Mouse (Mus musculus) neural tube, embryonic 15.5 days (tissue): ENCODE data around the gene Patl2. TPM values are rescaled to one million over a fixed set of nuclear protein-coding genes. Genes with fewer than 3 reads are reported as not detected.

Experiments used
- ATAC-seq: fragments of 200-750 bp; cut with Nextera tagmentation; 2 replicates; pipeline ENCODE4 v1.8.0; 2017; ENCODE audit warnings: mild to moderate bottlenecking, moderate TSS enrichment, moderate library complexity; ENCODE audit not compliant: low FRiP score
- H3K27ac ChIP-seq: fragments of 300-500 bp; sonication (generic); replicated peaks from 2 replicates; pipeline ENCODE4 v1.5.1; 2015; ENCODE audit warnings: mild to moderate bottlenecking, inconsistent platforms
- H3K27me3 ChIP-seq: fragments of 300-500 bp; sonication (generic); replicated peaks from 2 replicates; pipeline ENCODE4 v1.6.1; 2015; ENCODE audit warnings: inconsistent platforms
- H3K36me3 ChIP-seq: fragments of 300-500 bp; sonication (generic); 2 replicates; pipeline ENCODE4 v1.6.1; 2015; ENCODE audit warnings: inconsistent platforms
- H3K4me1 ChIP-seq: fragments of 300-500 bp; sonication (generic); 2 replicates; pipeline ENCODE4 v1.6.1; 2015; ENCODE audit warnings: inconsistent platforms
- H3K4me2 ChIP-seq: fragments of 300-500 bp; sonication (generic); 2 replicates; pipeline ENCODE4 v1.6.1; 2015; ENCODE audit warnings: inconsistent platforms, mild to moderate bottlenecking, moderate library complexity
- H3K4me3 ChIP-seq: fragments of 300-500 bp; sonication (generic); replicated peaks from 2 replicates; pipeline ENCODE4 v1.5.1; 2015; ENCODE audit warnings: mild to moderate bottlenecking, inconsistent platforms
- H3K9ac ChIP-seq: fragments of 300-500 bp; sonication (generic); replicated peaks from 2 replicates; pipeline ENCODE4 v1.6.1; 2015; ENCODE audit warnings: mild to moderate bottlenecking, inconsistent platforms
- H3K9me3 ChIP-seq: fragments of 300-500 bp; sonication (generic); replicated peaks from 2 replicates; pipeline ENCODE4 v1.6.1; 2016; ENCODE audit warnings: inconsistent platforms
- WGBS: fragments of 180-500 bp; shearing (Covaris S2); methylation state at CpG from one replicate; pipeline ENCODE4 v1.1.7; 2015; ENCODE audit warnings: mixed read lengths; 5-methylcytosine and 5-hydroxymethylcytosine counted together
- polyA plus RNA-seq: library from polyadenylated mRNA; unstranded; fragments of >200 nt; fragmentation: Nextera tagmentation; extraction: Ambion mirVana; gene quantifications from 2 replicates; pipeline ENCODE4 v1.2.1, GENCODE M21; 2015

Gene Patl2
- polyA plus RNA-seq, 1 experiment from 2014 or later: not detected

DNA sequence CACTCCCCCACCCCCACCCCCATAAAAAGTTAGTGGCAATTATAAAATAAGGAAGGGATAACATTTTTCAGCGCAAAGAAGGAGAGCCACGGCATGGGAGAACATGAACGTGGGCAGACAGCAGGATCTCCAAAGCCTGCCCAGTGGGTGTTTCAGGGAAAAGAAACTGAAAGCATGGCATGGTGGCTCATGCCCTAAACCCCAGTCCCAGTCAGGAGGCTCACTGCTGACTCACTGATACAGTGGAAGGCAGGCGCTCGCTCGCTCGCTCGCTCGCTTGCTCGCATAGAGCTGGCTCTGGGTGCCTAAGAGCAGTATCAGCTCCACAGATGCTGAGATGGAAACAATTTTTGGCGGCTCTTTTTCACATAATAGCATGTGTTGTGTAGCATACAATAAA is 21.7 kb downstream of the Patl2 start:
- Histone ChIP-seq H3K4me3 (no peak overlapping the region), H3K27me3 (no peaks in the 10 kb centered on the region), H3K9ac (no peak overlapping the region), H3K27ac (no peak overlapping the region), H3K9me3 (no peaks in the 10 kb centered on the region), H3K4me2 (no peak overlapping the region), H3K4me1 (no peaks in the 10 kb centered on the region), H3K36me3 (no peaks in the 10 kb centered on the region)
- WGBS: 86% methylated on average over 11 of the region's 11 CpGs
- ATAC-seq: no peak

DNA sequence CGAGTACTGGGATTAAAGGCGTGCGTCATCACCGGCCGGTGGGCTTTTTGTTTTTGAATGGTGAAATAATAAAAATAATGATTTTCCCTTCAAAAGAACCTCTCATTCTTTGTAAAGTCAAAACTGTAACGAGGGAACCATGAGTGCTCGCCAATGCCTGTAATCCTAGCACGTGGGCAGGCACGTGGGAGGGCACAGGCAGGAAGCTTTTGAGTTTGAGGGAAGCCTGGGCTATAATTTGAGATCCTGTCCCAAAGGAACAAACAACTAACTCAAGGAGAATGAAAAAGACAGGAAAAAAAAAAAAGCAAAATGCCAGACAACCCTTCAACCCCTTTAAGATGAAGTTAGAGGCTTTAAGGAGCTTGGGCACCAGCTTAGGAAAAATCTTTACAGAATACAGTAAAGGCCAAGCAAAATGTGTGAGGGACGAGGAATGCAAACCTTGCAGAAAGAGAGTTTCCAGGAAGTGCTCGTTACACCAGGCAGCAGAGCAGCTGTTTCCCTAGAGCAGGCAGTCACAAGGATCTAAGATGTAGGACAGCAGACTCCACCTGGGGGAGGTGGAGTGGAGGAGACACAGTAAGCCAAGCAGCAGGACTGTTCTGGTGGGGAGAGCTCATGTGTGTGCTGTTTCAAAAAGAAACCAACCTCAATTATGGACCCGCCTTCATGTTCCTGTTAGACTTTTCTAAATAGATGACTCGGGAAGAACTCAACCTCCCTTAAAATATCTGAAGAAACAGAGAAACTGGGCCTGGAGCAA is 22.4 kb downstream of the Patl2 start:
- no peaks in the 10 kb centered on the region for H3K27me3 ChIP-seq
- 84% methylated on average over 13 of the region's 13 CpGs for WGBS
- no peak for ATAC-seq

DNA sequence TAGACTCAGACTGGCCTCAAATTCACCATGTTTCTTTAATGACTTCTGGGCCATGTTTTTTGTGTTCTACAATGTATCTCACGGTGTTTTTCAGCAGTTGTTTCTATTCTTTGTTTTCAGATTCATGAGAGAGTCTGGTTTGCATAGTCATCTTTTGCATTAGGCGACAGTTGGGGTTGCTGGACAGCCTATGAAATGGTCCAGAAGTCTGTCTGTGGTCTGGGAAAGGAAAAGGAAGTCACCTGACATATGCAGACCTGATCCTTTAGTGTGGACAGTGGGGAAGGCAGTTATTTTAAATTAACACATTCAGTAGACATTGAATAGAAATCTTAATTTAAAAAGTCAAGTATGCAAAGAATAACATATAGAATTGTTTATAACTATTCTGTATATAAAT is 23.5 kb downstream of the Patl2 start:
- Histone ChIP-seq H3K36me3 (no peaks in the 10 kb centered on the region), H3K4me3 (no peak overlapping the region), H3K27me3 (no peaks in the 10 kb centered on the region), H3K4me2 (no peak overlapping the region), H3K9ac (no peak overlapping the region), H3K4me1 (no peaks in the 10 kb centered on the region), H3K9me3 (no peaks in the 10 kb centered on the region), H3K27ac (no peak overlapping the region)
- ATAC-seq: no peak
- 81% methylated on average over 2 of the region's 2 CpGs for WGBS

More for the DNA sequence above, 22.4 kb downstream of the Patl2 start:
- Histone ChIP-seq H3K4me2 (no peak overlapping the region), H3K9ac (no peak overlapping the region), H3K4me3 (no peak overlapping the region), H3K27ac (no peak overlapping the region), H3K36me3 (no peaks in the 10 kb centered on the region), H3K9me3 (no peaks in the 10 kb centered on the region), H3K4me1 (no peaks in the 10 kb centered on the region)

DNA sequence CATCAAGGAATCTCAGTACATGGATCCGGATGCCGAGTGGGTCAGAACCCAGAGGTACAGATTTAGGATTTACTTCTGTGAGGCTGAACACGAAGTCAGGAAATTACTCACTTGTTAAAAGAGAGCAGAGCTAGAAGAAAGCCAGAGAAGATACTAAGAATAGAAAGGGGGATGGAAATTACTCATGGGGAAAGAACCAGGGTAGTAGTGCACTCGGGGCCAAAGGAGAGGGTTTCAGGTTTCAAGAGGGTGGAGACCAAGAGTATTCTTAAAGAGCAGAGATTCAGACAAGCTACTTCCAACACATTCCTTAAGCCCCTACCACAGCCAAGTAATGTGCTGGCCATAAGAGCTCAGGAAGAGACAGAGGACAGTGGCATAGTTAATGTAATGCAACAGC is 24.4 kb downstream of the Patl2 start:
- no peaks in the 10 kb centered on the region for H3K36me3 ChIP-seq
- no peaks in the 10 kb centered on the region for H3K9me3 ChIP-seq
- H3K9ac ChIP-seq: no peak overlapping the region
- no peak for ATAC-seq
- no peak overlapping the region for H3K4me2 ChIP-seq
- H3K27ac ChIP-seq: no peak overlapping the region
- 34% methylated on average over 4 of the region's 4 CpGs for WGBS
- H3K4me3 ChIP-seq: no peak overlapping the region
- no peaks in the 10 kb centered on the region for H3K4me1 ChIP-seq
- no peaks in the 10 kb centered on the region for H3K27me3 ChIP-seq

DNA sequence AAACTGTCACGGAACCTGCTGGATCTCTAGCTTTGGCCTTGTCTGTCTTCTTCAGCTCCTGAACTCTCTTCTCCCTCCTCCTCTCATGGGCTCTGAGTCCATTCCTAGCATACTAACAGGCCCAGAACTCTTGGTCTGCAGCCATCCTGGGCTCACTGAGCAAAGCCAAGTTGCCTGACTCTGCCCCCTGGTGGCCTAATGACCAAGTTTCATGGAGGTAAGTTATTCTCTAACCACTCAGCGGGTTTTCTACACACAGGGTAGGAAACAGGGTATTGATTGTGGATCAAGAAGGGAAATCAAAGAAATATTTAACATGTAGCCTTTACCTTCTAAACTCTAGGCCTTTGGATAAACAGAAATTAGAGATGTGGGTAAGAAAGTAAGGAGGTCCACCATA is 25.3 kb downstream of the Patl2 start, which contains the start of gene Trim69:
TSS of gene Trim69 (plus strand) at position 21 of the 400 bp plus-strand sequence.
- Histone ChIP-seq H3K4me3 (no peak within 1 kb of the TSS), H3K27ac (no peak within 1 kb of the TSS), H3K27me3 (no peaks in the 10 kb centered on the region), H3K9ac (no peak within 1 kb of the TSS), H3K4me1 (no peaks in the 10 kb centered on the region), H3K9me3 (no peaks in the 10 kb centered on the region), H3K4me2 (no peak within 1 kb of the TSS), H3K36me3 (no peaks in the 10 kb centered on the region)
- 44% methylated on average over 2 of the region's 2 CpGs for WGBS
- 0 out of 2 replicates have a peak, but pooled peaks have one; percentile 50 for ATAC-seq

DNA sequence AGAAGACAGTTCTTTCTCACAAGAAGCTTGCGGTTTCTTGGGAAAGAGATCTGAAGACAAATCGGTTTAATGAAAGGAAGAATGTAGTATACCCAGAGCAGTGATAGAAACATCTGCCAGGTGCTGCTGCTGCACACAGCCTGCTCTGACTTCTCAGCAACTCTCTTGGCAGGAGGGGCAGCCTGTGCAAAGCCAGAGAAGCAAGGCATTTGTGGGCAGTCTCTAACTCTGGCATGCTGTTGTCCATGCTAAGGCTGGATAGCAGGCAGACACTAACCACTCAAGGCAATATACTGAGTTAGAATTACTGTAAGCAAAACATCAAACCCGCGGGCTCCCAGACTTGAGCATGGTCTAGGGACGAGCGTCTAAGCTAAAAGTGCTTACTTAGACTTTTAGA is 26.3 kb downstream of the Patl2 start:
- 79% methylated on average over 6 of the region's 6 CpGs for WGBS
- no peak overlapping the region for H3K27ac ChIP-seq
- no peak for ATAC-seq

DNA sequence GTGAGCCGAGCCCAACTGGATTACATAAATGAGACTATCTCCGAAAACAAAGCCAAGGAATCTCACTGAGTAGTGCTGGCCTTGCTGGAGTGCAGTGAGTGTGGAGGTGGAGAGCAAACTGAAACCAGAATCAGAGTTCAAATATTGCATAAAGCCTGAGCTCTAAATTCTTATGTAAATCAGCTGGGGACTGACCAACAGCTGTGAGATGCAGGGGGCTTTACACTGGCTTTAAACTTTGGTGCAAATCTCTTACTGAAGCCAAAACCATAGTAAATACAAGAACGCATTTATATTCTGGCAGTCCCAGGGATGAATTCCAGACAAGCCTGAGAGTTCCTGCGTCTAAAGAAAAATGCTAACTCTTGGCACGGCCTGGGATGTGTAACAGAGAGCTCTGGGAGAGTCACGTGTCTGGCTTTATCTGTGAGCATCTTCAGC is 27.6 kb downstream of the Patl2 start:
- ATAC-seq: no peak

More for the DNA sequence above, 26.3 kb downstream of the Patl2 start:
- Histone ChIP-seq H3K4me3 (no peak overlapping the region), H3K9ac (no peak overlapping the region), H3K27me3 (no peaks in the 10 kb centered on the region), H3K9me3 (no peaks in the 10 kb centered on the region), H3K36me3 (no peaks in the 10 kb centered on the region), H3K4me2 (no peak overlapping the region), H3K4me1 (no peaks in the 10 kb centered on the region)

DNA sequence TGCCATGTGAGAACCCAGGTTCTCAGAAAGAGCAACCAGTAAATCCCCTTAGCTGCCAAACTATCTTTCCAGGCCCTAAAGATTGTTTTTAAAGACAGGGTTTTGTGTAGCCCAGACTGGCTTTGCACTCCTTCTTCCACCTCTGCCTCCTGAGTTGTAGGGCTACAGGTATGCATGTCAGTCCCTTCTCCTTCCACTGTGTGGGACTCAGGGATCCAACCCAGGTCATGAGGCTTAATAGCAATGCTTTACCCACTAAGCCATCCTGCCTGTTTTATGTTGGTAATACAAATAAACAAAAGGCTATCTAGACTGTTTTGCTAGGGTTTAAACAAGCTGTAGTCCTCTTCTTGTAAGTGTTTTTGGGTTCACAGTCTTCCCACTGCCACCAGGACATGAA is 28.4 kb downstream of the Patl2 start:
- Histone ChIP-seq H3K4me3 (no peak overlapping the region), H3K4me1 (no peaks in the 10 kb centered on the region), H3K36me3 (no peaks in the 10 kb centered on the region), H3K27me3 (no peaks in the 10 kb centered on the region), H3K9me3 (no peaks in the 10 kb centered on the region), H3K27ac (no peak overlapping the region), H3K4me2 (no peak overlapping the region), H3K9ac (no peak overlapping the region)
- ATAC-seq: no peak

More for the DNA sequence above, 27.6 kb downstream of the Patl2 start:
- H3K4me1 ChIP-seq: no peaks in the 10 kb centered on the region
- no peak overlapping the region for H3K9ac ChIP-seq
- no peaks in the 10 kb centered on the region for H3K36me3 ChIP-seq
- no peak overlapping the region for H3K27ac ChIP-seq
- H3K4me3 ChIP-seq: no peak overlapping the region
- no peaks in the 10 kb centered on the region for H3K9me3 ChIP-seq
- WGBS: 65% methylated on average over 6 of the region's 6 CpGs
- no peaks in the 10 kb centered on the region for H3K27me3 ChIP-seq
- H3K4me2 ChIP-seq: no peak overlapping the region

DNA sequence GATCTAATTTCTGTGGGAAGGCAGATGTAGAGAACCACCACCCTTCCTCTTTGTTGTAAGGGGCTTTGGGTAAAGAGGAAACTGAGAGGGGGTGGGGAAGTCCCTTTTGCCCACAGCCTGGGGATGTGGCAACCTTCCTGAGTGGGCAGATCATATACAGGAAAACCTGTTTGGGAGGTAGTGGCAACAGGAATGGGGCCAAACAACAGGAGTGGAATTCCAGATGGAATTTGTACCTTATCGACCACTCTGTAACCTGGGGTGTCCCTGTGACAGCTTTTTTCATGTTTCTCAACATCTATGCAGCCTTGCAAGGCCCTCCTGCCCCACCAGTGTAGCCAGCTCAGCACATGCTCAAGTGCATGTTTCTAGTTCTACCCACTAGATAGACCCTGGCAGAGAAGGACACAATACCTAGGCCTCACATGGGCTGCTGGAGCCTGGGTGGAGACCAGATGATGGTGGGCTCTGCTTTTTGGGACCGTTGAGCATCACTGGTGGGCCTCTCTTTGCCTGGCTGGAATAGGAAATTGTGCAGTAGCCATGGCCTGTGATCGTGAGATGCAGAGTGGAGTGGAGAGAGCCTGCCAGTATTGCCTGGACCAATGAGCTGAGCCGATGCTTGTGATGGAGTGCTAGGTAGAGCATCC is 29.8 kb downstream of the Patl2 start:
- no peak overlapping the region for H3K4me2 ChIP-seq
- 96% methylated on average over 4 of the region's 4 CpGs for WGBS
- no peak for ATAC-seq
- no peaks in the 10 kb centered on the region for H3K9me3 ChIP-seq
- H3K36me3 ChIP-seq: no peaks in the 10 kb centered on the region
- H3K4me1 ChIP-seq: no peaks in the 10 kb centered on the region
- no peaks in the 10 kb centered on the region for H3K27me3 ChIP-seq
- H3K27ac ChIP-seq: no peak overlapping the region
- H3K9ac ChIP-seq: no peak overlapping the region
- no peak overlapping the region for H3K4me3 ChIP-seq

DNA sequence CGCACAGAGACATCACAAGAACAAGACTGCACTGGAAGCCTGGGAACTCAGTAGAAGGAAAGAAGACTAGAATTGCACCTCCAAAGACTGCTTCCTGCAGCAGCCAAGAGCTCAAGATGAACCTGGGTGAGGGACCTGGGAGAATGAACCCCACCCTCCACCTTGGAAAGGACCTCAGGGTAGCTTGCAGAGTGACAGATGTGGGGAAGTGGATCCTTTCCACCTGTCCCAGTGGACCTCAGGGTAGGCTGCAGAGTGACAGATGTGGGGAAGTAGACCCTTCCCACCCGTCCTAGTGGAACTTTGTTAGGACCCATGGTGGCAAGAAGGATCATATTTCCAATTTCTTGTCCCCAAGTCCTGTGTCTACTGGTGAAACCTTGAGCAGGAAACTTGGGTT is 30.7 kb downstream of the Patl2 start:
- no peak for ATAC-seq
- no peaks in the 10 kb centered on the region for H3K36me3 ChIP-seq
- 76% methylated on average over 2 of the region's 2 CpGs for WGBS
- no peak overlapping the region for H3K4me3 ChIP-seq
- no peaks in the 10 kb centered on the region for H3K4me1 ChIP-seq
- no peak overlapping the region for H3K9ac ChIP-seq
- H3K9me3 ChIP-seq: no peaks in the 10 kb centered on the region
- no peak overlapping the region for H3K27ac ChIP-seq
- no peak overlapping the region for H3K4me2 ChIP-seq
- H3K27me3 ChIP-seq: no peaks in the 10 kb centered on the region

DNA sequence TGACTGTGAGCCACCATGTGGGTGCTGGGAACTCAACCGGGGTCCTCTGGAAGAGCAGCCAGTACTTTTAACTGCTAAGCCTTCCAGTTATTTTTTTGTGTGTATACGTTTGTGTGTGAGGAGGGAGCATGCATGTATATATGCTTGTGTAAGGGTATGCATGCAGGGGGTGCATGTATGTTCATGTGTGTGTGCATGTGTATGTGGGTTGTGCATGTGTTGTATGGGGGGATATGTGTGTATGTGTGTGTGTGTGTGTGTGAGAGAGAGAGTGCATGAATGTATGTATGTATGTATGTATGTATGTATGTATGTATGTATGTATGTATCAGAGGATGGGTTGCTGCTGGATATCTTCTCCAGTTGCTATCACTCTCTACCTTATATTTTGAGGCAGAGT is 31.5 kb downstream of the Patl2 start:
- H3K4me3 ChIP-seq: no peak overlapping the region
- no peaks in the 10 kb centered on the region for H3K9me3 ChIP-seq
- no peak overlapping the region for H3K4me2 ChIP-seq
- no peaks in the 10 kb centered on the region for H3K4me1 ChIP-seq
- no peak overlapping the region for H3K27ac ChIP-seq
- H3K9ac ChIP-seq: no peak overlapping the region
- no peaks in the 10 kb centered on the region for H3K36me3 ChIP-seq
- 96% methylated on average over 2 of the region's 2 CpGs for WGBS
- H3K27me3 ChIP-seq: no peaks in the 10 kb centered on the region
- no peak for ATAC-seq

DNA sequence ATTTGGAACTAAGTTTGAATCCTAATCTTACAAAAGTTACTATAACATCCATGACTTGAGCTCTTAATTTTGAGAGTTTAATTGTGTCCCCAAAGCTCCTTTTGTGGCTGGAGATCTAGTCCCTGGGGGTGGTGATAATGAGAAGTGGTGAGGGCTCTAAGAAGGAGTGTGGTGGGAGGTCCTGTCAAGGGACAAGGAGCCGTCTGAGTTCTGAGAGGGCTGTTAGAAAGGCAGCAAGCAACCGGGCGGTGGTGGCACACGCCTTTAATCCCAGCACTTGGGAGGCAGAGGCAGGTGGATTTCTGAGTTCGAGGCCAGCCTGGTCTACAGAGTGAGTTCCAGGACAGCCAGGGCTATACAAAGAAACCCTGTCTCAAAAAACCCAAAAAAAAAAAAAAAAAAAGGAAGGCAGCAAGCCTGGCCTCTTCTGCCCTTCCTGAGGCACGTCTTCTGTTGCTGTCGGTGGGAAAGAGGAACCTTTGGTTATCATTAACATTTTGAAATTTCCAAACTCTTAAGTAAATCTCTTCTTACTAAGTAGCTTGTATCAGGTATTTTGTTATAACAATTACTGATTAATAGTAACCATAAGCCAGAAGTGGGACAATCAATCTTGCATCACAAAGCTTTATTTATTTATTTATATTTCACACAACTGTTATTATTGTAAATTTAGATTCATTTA is 32.2 kb downstream of the Patl2 start:
- Histone ChIP-seq H3K9me3 (no peaks in the 10 kb centered on the region), H3K4me3 (no peak overlapping the region), H3K27ac (no peak overlapping the region), H3K4me2 (no peak overlapping the region), H3K27me3 (no peaks in the 10 kb centered on the region), H3K36me3 (no peaks in the 10 kb centered on the region), H3K9ac (no peak overlapping the region), H3K4me1 (no peaks in the 10 kb centered on the region)
- ATAC-seq: no peak
- 83% methylated on average over 6 of the region's 7 CpGs for WGBS
